Mouse (Mus musculus): ENCODE measurements at regions not wholly inside any gene's neighbourhood (a gene's known extent, or its start where the extent isn't known, plus 50 kb on each side); places are given as distances from the start of the nearest gene placed in this dataset.

GRCm38 (mm10) chr1:57717139-57717800 is 56.7 kb upstream of the Spats2l start:
- Histone ChIP-seq H3K4me2 (ENCODE audit: low read depth, low read length) (no peak overlapping the region), H3K9me3 (ENCODE audit: control insufficient read depth, low read length) (no peaks in the 10 kb centered on the region), H3K4me1 (ENCODE audit: control insufficient read depth, insufficient read depth, low read length) (no peaks in the 10 kb centered on the region), H3K9ac (replicated peaks; ENCODE audit: low read depth, low read length) (no peak overlapping the region), H3K27ac (ENCODE audit: low read depth, low read length) (no peak overlapping the region), H3K4me3 (ENCODE audit: low read depth, low read length) (no peak overlapping the region), H3K36me3 (ENCODE audit: control insufficient read depth, insufficient read depth, low read length) (no peaks in the 10 kb centered on the region), H3K27me3 (ENCODE audit: control insufficient read depth, insufficient read depth, low read length) (no peaks in the 10 kb centered on the region)
- no peak for ATAC-seq (ENCODE audit: low read depth)
- WGBS: 80% methylated on average over 5 of the region's 5 CpGs

- H3K9ac ChIP-seq (replicated peaks; ENCODE audit: low read depth, low read length): no peak overlapping the region
- WGBS: 58% methylated on average over 7 of the region's 7 CpGs
- H3K27me3 ChIP-seq (ENCODE audit: control insufficient read depth, insufficient read depth, low read length): no peaks in the 10 kb centered on the region
- H3K4me3 ChIP-seq (ENCODE audit: low read depth, low read length): no peak overlapping the region
- H3K27ac ChIP-seq (ENCODE audit: low read depth, low read length): no peak overlapping the region
- no peaks in the 10 kb centered on the region for H3K9me3 ChIP-seq (ENCODE audit: control insufficient read depth, low read length)
- no peaks in the 10 kb centered on the region for H3K36me3 ChIP-seq (ENCODE audit: control insufficient read depth, insufficient read depth, low read length)
- no peak for ATAC-seq (ENCODE audit: low read depth)
- no peak overlapping the region for H3K4me2 ChIP-seq (ENCODE audit: low read depth, low read length)
- H3K4me1 ChIP-seq (ENCODE audit: control insufficient read depth, insufficient read depth, low read length): no peaks in the 10 kb centered on the region
Observed at GRCm38 (mm10) chr1:57718409-57718808, 55.6 kb upstream of the Spats2l start.
